Mouse (Mus musculus): ENCODE data around the gene Zfp367. TPM values are rescaled to one million over a fixed set of nuclear protein-coding genes. Genes with fewer than 3 reads are reported as not detected.
A peak's percentile ranks its signal among the peaks of the same experiment; 100 is the strongest.

The Zfp367 gene
- total RNA-seq (2021): 28.8 and 30.8 TPM in 2 replicates
- long read RNA-seq, experiment 1, transcript Zfp367-201 (5 exons, 3,532 nt): major isoform, 15 of 23 reads
- long read RNA-seq, experiment 1, partial matches to known transcripts: 1 of 23 reads
- long read RNA-seq, experiment 1, other reads (novel, unspliced or antisense): 4 of 23 reads
- long read RNA-seq, experiment 2, transcript Zfp367-201 (5 exons, 3,532 nt): major isoform, 14 of 21 reads
- long read RNA-seq, experiment 2, partial matches to known transcripts: 0 of 21 reads
- long read RNA-seq, experiment 2, other reads (novel, unspliced or antisense): 3 of 21 reads

GRCm38 (mm10) chr13:64153083-64153682 is at the start of gene Zfp367:
Gene Zfp367, minus strand, starts transcription at chr13:64153202.
- peak; percentile 99 for DNase-seq

- DNase-seq: no peak
These were observed 47.9 kb upstream of the Zfp367 start for GRCm38 (mm10) chr13:64200911-64201310.

- no peak for DNase-seq
These were observed 45.3 kb upstream of the Zfp367 start for GRCm38 (mm10) chr13:64198310-64198709.

DNA sequence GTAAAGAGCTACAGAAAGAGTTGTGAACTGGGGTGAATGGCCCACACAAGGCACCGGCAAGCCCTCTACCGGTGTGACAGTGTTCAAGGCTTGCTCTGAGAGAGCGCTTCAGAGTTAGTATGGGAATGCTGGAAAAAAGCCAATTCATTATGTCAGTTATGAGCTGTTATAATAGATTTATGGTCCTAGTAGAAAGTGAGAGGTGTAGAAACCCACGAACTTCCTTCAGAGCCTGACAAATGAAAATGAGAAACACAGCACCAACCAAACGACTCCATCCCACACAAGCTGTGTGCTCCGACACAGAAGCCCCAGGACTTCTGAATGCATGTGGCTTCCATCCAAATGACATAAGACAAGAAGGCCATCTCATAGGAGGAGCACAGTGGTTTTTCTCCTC is 44.9 kb upstream of the Zfp367 start:
- no peak for DNase-seq

- DNase-seq: no peak
These were observed 34.1 kb upstream of the Zfp367 start for GRCm38 (mm10) chr13:64187065-64187464.

- DNase-seq: peak; percentile 43
These were observed 33.5 kb upstream of the Zfp367 start for GRCm38 (mm10) chr13:64186516-64186915.

DNA sequence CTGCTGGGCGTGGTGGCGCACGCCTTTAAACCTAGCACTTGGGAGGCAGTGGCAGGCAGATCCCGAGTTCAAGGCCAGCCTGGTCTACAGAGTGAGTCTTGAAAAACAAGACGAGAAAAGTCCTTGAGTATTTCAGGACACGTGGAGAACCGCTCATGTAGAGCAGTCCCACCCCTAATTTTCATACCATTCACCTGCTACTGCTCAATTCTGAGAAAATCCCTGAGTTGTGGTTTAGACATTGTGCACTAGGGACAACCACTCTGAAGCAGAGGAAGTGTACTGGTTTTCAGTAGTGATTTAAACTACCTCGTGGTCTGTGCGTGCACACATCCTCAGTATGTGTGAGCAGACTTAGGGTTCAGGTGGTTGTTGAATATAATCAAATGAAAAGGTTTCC is 32.6 kb upstream of the Zfp367 start:
- no peak for DNase-seq

DNA sequence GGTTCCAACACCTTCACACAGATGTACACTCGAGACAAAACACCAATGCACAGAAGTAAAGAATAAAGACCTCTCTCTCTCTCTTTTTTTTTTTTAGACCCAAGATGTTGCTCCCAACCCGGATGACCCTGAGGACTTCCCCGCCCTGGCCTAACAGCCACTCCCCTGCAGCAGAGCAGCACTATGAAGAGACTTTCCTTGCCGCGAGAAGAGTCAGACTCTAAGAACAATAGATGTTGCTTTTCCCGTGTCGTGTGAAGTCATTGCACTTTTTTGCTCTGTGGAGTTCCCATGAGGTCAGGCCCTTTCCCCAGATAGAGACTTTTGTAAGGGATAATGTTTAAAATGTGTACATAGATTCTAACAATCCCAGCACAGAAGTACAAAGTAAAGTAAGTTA is 32.2 kb upstream of the Zfp367 start:
- no peak for DNase-seq

GRCm38 (mm10) chr13:64184361-64184760 is 31.4 kb upstream of the Zfp367 start:
- no peak for DNase-seq

GRCm38 (mm10) chr13:64183583-64183982 is 30.6 kb upstream of the Zfp367 start:
- no peak for DNase-seq

- DNase-seq: no peak
These were observed 29.1 kb upstream of the Zfp367 start for GRCm38 (mm10) chr13:64182091-64182490.

DNA sequence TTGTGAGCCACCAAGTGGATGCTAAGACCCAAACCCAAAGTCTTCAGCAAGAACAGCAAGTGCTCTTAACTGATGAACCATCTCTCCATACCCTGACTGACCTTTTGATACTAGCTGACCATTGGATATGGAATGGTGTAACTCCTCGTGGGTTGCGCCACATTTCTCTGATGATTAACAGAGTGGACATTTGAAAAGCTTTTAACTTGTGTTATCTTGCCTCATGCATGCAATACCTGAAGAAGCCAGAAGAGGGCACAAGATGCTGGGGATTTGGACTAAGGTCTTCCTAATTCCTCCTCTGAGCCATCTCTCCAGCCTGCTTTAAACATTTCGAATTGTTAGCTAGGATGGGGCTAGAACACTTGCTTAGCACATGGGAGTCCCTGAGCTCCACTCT is 27.9 kb upstream of the Zfp367 start:
- peak; percentile 88 for DNase-seq

DNA sequence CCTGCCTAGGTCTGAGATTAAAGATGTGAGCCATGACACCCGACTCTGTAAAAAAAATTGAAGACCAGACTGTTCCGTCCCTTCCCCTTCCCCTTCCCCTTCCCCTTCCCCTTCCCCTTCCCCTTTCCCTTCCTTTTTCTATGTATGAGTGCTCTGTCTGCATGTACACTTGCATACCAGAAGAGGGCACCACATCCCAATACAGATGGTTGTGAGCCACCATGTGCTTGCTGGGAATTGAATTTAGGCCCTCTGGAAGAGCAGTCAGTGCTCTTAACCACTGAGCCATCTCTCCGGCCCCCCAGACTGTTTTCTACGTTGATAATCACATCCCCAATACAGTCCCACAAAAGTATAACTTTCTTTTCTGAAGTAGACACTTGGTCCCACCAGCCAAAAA is 27.3 kb upstream of the Zfp367 start:
- no peak for DNase-seq

- no peak for DNase-seq
These were observed 26.0 kb upstream of the Zfp367 start for GRCm38 (mm10) chr13:64178746-64179652.

DNA sequence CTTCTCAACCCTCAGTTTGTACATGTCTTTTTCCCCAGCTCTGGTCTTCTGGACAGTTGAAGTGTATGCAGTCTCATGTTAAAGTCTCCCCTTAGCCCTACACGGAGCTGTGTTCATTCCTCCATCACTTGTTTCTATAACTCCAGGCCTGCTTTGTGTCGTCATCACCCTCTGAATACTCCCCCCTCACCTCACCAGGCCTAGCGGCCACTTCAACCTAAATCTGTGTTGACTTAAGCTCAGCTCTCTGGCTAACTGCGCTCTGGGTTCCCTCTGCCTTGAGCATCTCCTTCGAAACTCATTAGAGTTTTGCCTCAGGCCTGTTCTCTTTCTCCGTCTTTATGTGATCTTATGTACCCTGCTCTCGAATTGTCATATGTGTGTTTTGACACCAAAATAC is 25.0 kb upstream of the Zfp367 start:
- DNase-seq: no peak

- no peak for DNase-seq
These were observed 16.7 kb upstream of the Zfp367 start for GRCm38 (mm10) chr13:64169746-64170145.

- DNase-seq: no peak
These were observed 10.2 kb upstream of the Zfp367 start for GRCm38 (mm10) chr13:64163147-64163715.

DNA sequence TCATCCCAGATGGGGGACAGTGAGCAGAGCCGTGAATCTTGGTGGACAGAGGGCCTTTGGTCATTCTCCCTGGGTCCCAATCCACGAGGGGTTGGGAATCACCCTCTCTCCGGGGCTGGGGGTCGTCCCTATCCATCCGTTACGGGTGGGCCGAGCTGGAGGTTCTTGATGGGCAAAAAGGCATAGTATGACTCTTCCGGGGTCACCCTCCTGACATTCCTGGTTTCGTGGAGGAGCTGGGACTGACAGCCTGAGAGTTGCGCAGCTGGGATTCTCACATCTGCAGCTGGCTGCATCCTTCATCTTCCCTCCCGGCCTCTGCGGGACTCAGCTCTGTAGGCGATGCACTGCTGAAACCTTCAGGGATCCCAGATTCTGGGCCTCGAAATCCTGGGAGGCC is 9.6 kb upstream of the Zfp367 start:
- DNase-seq: peak; percentile 18

DNA sequence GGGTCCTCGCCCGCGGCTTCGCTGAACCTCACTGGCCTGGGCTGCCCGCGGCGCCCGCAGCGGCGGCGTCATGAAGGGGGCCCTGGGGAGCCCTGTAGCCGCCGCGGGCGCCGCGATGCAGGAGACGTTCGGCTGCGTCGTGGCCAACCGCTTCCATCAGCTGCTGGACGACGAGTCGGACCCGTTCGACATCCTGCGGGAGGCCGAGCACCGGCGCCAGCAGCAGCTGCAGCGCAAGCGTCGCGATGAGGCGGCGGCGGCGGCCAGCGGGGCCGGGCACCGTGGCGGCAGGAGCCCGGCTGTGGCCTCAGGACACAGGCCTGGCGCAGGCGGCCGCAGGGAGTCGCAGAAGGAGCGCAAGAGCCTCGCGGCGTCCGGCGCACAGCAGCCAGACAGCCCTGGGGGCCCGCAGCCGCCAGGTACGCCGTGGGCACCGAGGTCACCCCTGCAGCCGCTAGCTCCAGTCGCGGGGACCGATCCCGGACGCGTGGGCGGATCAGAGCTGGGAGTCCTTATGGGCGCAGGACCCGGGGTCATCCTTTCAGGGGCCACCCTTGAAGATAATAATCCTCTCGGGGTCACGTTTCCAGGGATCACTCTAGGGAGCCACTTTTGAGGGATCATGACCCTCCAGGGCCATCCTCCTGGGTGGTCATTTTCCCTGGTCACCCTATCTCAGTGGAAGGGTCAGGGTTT is 9.1 kb upstream of the Zfp367 start:
- no peak for DNase-seq

GRCm38 (mm10) chr13:64161548-64161915 is 8.5 kb upstream of the Zfp367 start, which contains the start of gene Habp4:
Gene Habp4, plus strand, starts transcription at chr13:64161824.
- peak; percentile 99 for DNase-seq

GRCm38 (mm10) chr13:64156966-64157365 is 4.0 kb upstream of the Zfp367 start:
- no peak for DNase-seq

- no peak for DNase-seq
These were observed 2.2 kb upstream of the Zfp367 start for GRCm38 (mm10) chr13:64155171-64155571.

All from adrenal gland, postnatal 14 days (tissue).